Mouse (Mus musculus) liver, adult 2 months (tissue): ENCODE measurements around the gene Hist1h2ab.

Experiments used
- CTCF ChIP-seq: fragments of 200-500 bp; IDR thresholded peaks from 2 replicates; pipeline ENCODE4 v1.5.1; 2011; ENCODE audit warnings: low read depth, low read length, control low read depth
- POLR2A ChIP-seq: fragments of 200-500 bp; IDR thresholded peaks from 2 replicates; pipeline ENCODE4 v1.6.1; 2011; ENCODE audit warnings: low read length, control low read depth; ENCODE audit not compliant: insufficient read depth; ENCODE audit errors: extremely low read depth

- TF ChIP-seq CTCF = no peak
- no peak for TF ChIP-seq POLR2A
Observed at GRCm38 (mm10) chr13:23749563-23750121, 1.3 kb upstream of the Hist1h2ab start.
